Mouse (Mus musculus) lung, postnatal 0 days (tissue): ENCODE measurements at regions not wholly inside any gene's neighbourhood (a gene's known extent, or its start where the extent isn't known, plus 50 kb on each side); places are given as distances from the start of the nearest gene placed in this dataset. TPM values are rescaled to one million over a fixed set of nuclear protein-coding genes. Genes with fewer than 3 reads are reported as not detected.

Experiments used
- ATAC-seq: fragments of 200-750 bp; cut with Nextera tagmentation; 2 replicates; pipeline ENCODE4 v1.8.0; 2017; ENCODE audit warnings: moderate library complexity
- DNase-seq: peaks from one replicate; pipeline ENCODE4 v3.0.0-alpha.2; 2016; ENCODE audit warnings: low spot score
- H3K27ac ChIP-seq: fragments of 300-500 bp; sonication (generic); 2 replicates; pipeline ENCODE4 v1.5.1; 2014; ENCODE audit warnings: antibody characterized with exemption, mild to moderate bottlenecking, low read length, mixed read lengths
- H3K27me3 ChIP-seq: fragments of 300-500 bp; sonication (generic); replicated peaks from 2 replicates; pipeline ENCODE4 v1.6.1; 2014; ENCODE audit warnings: low read length, mixed read lengths; ENCODE audit not compliant: insufficient read depth
- H3K36me3 ChIP-seq: fragments of 300-500 bp; sonication (generic); 2 replicates; pipeline ENCODE4 v1.6.1; 2014; ENCODE audit warnings: low read length, mixed read lengths; ENCODE audit not compliant: insufficient read depth
- H3K4me1 ChIP-seq: fragments of 300-500 bp; sonication (generic); 2 replicates; pipeline ENCODE4 v1.6.1; 2014; ENCODE audit warnings: antibody characterized with exemption, low read depth, low read length, mixed read lengths; ENCODE audit not compliant: insufficient read depth
- H3K4me2 ChIP-seq: fragments of 300-500 bp; sonication (generic); replicated peaks from 2 replicates; pipeline ENCODE4 v1.6.1; 2014; ENCODE audit warnings: low read depth, mild to moderate bottlenecking, low read length, moderate library complexity, mixed read lengths
- H3K4me3 ChIP-seq: fragments of 300-500 bp; sonication (generic); 2 replicates; pipeline ENCODE4 v1.5.1; 2014; ENCODE audit warnings: low read depth, low read length
- H3K9ac ChIP-seq: fragments of 300-500 bp; sonication (generic); replicated peaks from 2 replicates; pipeline ENCODE4 v1.6.1; 2014; ENCODE audit warnings: low read depth, mild to moderate bottlenecking
- H3K9me3 ChIP-seq: fragments of 300-500 bp; sonication (generic); 2 replicates; pipeline ENCODE4 v1.6.1; 2016; ENCODE audit warnings: low read length, mixed read lengths
- CTCF ChIP-seq: IDR thresholded peaks from 2 replicates; pipeline ENCODE4 v1.5.1; 2016; ENCODE audit warnings: antibody characterized with exemption, mild to moderate bottlenecking
- EP300 ChIP-seq: IDR thresholded peaks from 2 replicates; pipeline ENCODE4 v1.6.1; 2016; ENCODE audit warnings: antibody characterized with exemption, mild to moderate bottlenecking, control low read depth
- WGBS: fragments of 180-500 bp; shearing (Covaris S2); extraction: QIAGEN DNeasy Blood & Tissue Kit; methylation state at CpG from one replicate; pipeline ENCODE4 v1.1.7; 2014; 5-methylcytosine and 5-hydroxymethylcytosine counted together
- microRNA-seq: library from miRNA; unstranded; fragments of <30 nt; microRNA quantifications from one replicate; pipeline ENCODE4, GENCODE M21; 2016

DNA sequence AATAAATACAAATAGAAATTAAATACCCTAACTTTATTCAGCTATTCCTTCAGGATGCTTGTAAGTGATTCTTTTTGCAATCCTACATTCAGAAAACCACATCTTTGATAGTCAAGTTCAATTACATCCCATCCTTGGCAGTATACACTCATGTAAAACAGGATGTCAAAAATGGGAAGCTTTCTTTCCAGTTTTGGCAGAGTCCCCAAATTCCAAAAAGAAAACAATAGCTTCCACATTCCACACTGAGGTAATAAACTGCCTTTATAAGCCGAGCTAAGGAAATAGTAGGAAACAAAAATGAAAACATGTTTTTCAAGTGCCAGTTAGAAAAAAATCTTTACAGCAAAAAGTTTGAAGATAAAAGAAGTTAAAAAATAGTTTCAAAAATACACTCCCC is 57.7 kb upstream of the Meox2 start:
- H3K4me1 ChIP-seq, result no peaks in the 10 kb centered on the region
- H3K4me3 ChIP-seq, result no peak overlapping the region
- no peaks in the 10 kb centered on the region for H3K27me3 ChIP-seq
- DNase-seq, result peak; percentile 29
- H3K36me3 ChIP-seq, result no peaks in the 10 kb centered on the region
- H3K9me3 ChIP-seq, result no peaks in the 10 kb centered on the region
- ATAC-seq, result no peak
- no peak overlapping the region for H3K4me2 ChIP-seq
- H3K27ac ChIP-seq, result no peak overlapping the region
- TF ChIP-seq CTCF (no peak), EP300 (no peak)
- WGBS, result 20% methylated on average over 1 of the region's 1 CpGs
- H3K9ac ChIP-seq, result no peak overlapping the region

DNA sequence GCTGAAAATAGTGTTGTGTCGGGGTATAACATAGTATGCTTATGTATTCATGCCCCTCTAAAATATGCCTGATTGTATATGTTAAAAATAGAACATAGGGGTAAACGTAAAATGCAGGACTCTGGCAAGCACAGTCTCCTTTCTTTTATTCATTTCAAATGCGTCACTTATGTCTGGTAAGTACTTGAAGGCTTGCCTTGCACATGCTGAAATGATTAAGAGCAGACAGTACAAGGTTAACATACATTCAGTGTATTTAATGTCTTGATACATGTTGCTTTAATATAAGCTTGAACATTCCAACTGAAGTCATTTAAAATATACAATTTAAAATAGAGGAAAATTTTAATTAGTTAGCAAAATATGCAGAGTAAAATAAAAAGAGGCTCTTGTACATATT is 50.9 kb upstream of the Meox2 start:
- 77% methylated on average over 3 of the region's 3 CpGs for WGBS
- Histone ChIP-seq H3K27me3 (no peaks in the 10 kb centered on the region), H3K4me2 (no peak overlapping the region), H3K9me3 (no peaks in the 10 kb centered on the region), H3K27ac (no peak overlapping the region), H3K4me1 (no peaks in the 10 kb centered on the region), H3K36me3 (no peaks in the 10 kb centered on the region), H3K4me3 (no peak overlapping the region), H3K9ac (no peak overlapping the region)
- TF ChIP-seq EP300 (no peak), CTCF (no peak)
- DNase-seq (no peak), ATAC-seq (no peak)

Small RNAs in the stretch of these regions (microRNA-seq; reads per million reads assigned to microRNA genes)
- gene Gm44326, result not detected
- gene Mir5099, result 75.2 reads per million, percentile 46 among the genes with 10 or more reads in this experiment
